Mouse (Mus musculus): ENCODE results near the gene Zfp536. TPM values are rescaled to one million over a fixed set of nuclear protein-coding genes. Genes with fewer than 3 reads are reported as not detected.
A peak's percentile ranks its signal among the peaks of the same experiment; 100 is the strongest.

The Zfp536 gene
- total RNA-seq, 2 experiments from 2014 or later = 0.75 to 1.5 TPM

DNA sequence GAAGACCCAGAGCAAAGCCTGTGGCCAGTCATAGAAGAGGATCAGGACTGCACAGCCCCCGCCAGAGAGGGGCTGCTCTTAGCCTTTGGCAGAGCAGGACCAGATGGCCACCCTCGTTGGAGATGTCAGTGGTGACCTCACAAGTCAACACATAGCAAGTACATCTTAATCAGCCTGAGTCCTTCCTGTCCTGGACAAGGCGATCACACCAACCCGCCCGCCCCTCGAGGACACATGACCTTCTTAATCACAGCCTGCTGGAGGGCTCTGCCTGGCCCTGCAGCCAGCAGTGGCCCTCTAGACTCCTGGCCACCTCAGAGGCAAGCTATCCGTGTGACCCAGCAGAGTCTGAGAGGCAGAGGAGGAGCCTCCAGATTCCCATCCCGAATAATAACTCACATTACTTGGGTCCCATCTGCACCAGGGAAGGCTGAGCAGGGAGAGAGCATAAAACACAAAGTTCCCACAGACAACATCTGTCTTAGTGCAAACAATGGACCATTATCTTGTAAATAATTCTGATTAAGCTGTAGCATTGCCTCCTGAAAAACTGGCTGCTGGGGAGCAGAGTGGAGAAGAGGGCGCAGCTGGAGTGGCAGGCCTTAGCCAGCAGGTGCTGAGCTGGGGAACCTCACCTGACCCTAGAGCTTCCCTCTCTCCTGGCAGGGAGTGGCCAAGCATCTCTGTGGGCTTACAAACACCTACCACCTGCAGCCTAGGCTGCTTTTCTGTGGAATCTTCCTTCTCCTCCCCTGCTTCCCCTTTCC, 306.8 kb downstream of the Zfp536 start:
- DNase-seq = no peak

DNA sequence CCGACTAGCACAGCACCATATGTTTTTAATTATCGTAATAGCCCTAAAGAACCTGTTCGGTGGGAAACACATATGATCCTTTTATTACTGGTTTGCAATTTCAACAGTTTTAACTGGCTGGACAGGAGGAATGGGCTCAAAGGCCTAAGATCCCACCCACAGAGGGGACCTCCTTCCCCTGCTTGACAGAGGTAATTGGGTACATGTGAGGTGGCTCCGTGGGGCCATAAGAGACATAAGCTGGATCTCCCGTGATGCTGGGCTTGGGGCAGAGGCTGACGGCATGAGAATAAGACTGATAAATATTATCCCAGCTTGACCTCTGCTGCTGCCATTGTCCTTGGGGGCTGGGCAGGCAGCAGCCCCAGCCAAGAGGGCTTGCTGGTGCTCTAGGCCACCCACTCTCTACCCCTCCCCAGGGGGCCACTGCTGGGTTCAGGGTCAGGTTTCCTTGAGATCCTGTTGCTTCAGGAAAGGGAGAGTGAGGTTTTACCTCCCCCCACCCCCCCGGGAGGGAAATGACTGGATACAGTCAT, 309.2 kb downstream of the Zfp536 start:
- no peak for DNase-seq

GRCm38 (mm10) chr7:37447523-37447922, 325.9 kb downstream of the Zfp536 start:
- DNase-seq = no peak

DNA sequence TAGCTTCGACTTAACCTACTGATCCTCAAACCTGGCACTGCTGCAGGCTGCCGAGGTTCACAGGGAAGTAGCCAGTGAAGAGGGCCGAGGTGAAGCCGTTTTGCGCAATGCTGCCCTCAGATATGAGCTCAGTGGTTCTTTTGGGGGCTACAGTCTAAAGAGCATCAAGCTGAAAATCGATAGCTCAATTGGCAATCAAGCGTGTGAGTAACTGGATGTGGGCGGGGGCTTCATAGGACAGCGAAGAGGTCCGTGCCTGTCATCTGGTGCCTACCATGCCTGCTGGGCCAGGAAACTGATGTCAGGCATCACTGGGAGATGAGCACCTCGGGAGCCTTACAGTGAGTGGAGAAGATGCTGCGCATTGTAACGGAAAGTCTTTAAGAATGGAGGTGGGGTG, 333.5 kb downstream of the Zfp536 start:
- no peak for DNase-seq

DNA sequence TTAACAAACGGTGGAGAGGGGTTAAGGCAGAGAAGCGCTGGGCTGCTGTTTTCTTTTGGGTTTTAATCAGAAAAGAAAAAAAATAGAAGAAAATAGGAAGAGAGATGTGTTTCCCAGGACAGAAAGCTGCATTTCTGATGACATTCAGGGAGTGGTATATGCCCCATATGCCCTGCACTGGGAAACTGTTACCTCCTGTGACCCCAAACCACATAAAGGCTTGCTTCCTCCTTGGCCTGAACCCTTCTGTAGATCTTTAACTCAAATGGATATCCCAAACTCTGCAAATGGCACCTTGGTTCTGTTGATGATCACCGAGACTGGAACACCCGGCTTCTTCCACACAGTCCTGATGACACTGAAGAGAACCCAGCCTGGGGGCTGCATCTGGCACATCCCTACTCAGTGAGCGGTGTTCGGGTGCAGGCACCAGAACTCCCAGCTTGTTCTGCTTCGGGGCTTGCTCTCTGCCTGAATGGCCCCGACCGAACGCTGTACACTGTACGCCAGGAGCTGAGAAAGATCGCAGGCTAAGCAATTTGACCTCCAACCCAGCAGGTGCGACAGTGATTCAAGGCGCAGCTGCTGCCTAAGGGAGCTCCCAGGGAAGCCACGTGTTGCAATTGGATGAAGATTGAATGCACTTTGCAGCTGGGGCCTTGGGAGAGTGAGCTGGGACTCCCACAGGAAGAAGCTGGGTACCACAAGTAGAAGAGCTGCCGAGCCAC, 334.2 kb downstream of the Zfp536 start:
- DNase-seq = no peak

- DNase-seq = no peak
Measured at GRCm38 (mm10) chr7:37437887-37438286, 335.6 kb downstream of the Zfp536 start.

GRCm38 (mm10) chr7:37433156-37433555, 340.3 kb downstream of the Zfp536 start:
- DNase-seq = peak; percentile 12

GRCm38 (mm10) chr7:37431471-37431870, 342.0 kb downstream of the Zfp536 start:
- DNase-seq = no peak

DNA sequence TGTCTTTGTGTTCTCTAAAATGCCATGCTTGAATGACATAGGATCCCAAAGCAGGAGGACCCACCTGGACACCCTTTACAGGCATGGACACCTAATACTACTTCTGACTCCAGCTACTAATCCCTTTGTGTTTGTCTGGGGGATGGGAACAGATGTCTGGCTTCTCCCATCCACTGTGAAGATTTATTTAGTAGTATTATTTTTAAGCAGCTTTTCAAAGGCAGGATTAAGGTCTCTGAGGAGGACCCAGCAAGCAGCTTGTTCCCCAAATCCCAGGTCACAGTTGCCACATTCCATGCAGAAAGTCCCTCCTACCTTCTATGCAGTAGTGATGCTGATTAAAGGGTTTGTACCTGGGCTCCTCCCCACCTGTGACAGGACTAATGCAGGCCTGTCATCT, 347.4 kb downstream of the Zfp536 start:
- DNase-seq = no peak

- no peak for DNase-seq
Measured at GRCm38 (mm10) chr7:37422966-37423365, 350.5 kb downstream of the Zfp536 start.

Other genes with a start within 250 kb of the Zfp536 start
- gene Uri1, start 249.9 kb upstream of the Zfp536 start, total RNA-seq (2021) = 10 to 100 TPM; 20.5 to 25.2 TPM

Measured in gastrocnemius, postnatal 25 days (tissue).